Mouse (Mus musculus) T-cell, adult 2 months (primary cell): ENCODE measurements around the gene Krt84.
"Not testable (repeated sequence)": the region's sequence is repeated elsewhere in the genome, so short reads cannot be mapped to it uniquely, and the experiment has no call there.

Experiments
- DNase-seq: peaks from one replicate; pipeline ENCODE4 v3.0.0; 2022; ENCODE audit warnings: low spot score

Krt84 gene

GRCm38 (mm10) chr15:101532720-101533119 lies at the start of gene Krt84:
Krt84 (minus strand) TSS chr15:101532820.
- DNase-seq: no peak

GRCm38 (mm10) chr15:101581701-101582100 lies 49.1 kb upstream of the Krt84 start:
- DNase-seq: no peak

- DNase-seq: no peak
Observed at GRCm38 (mm10) chr15:101575506-101575905, 42.9 kb upstream of the Krt84 start.

DNA sequence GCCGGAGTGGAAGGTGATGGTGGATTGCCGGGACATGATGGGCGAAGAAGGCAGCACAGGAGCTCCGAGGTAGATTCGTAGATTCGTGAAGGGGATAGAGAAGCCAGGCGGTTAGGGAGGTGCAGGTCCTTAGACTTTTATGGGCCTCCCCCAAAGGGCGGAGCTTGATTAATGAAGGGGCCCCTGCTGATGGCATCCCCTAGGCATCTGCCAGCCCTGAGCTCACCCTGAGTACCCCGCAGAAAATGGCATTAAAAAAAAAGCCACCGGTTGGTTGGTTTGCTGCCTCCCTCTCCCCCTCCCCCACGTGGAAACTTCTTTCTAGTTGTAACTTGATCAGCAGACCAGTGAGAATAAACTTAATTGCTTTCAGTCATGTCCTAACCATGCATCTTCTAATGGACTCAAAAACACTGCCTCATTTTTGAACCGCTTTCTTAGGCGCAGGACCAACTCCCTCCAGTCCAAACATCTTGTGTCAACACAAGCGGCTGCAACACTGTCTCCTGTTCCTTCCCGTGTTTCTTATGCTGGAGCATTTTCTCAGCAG lies 41.3 kb upstream of the Krt84 start, which contains the start of gene Krt75:
Krt75 (minus strand) TSS at position 109 of the 550 bp plus-strand sequence.
- DNase-seq: no peak

GRCm38 (mm10) chr15:101567780-101568179 lies 35.2 kb upstream of the Krt84 start:
- no peak for DNase-seq

- DNase-seq: no peak
Observed at GRCm38 (mm10) chr15:101562850-101563249, 30.2 kb upstream of the Krt84 start, which contains the start of gene Krt90. Krt90 (minus strand) TSS chr15:101562950.

DNA sequence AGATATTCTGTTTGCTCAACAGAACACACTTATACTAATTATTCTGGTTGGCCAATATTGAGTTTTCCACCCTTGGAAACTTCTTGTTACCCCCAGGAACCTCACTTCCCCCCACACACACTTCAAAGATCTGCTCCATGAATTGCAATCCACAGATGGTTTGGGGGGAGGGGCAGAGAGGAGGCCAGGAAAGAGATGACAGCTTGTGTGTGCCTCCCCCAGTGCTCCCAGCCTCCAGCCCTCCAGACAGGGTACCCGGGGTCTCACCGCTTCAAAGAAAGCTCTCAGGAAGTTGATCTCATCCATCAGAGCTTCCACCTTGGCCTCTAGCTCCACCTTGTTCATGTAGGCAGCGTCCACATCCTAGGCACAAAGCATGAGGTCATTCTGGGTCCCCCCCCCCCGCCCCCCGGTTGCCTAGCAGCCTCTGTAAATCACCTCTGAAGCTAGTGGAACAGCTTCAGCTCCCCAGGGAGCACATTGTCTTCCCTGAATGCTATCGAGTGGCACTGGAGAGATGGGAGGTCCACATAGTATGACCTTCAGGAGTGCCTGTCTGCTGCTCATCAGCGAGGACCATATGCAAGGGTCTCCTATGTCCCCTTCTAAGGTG lies 25.5 kb upstream of the Krt84 start:
- no peak for DNase-seq

- no peak for DNase-seq
Observed at GRCm38 (mm10) chr15:101553169-101553568, 20.5 kb upstream of the Krt84 start.

DNA sequence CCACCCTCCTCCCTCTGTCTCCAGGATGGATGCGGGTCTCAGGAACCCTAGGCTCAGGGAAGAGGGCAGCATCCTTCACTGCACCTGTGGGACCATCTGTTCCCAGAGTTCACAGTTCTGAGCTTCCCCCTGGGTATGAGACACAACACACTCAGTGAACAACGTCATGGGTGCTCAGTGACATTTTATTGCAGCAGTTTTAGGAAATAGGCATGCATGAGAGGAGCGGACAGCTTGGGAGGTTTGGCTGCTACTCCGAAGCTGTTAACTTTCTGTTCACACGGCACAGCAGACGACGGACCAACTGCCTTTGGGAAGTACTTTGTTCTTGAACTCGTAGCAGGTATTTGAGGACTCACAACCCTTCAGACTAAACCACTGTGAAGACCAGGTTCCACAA lies 19.6 kb upstream of the Krt84 start:
- DNase-seq: no peak

DNA sequence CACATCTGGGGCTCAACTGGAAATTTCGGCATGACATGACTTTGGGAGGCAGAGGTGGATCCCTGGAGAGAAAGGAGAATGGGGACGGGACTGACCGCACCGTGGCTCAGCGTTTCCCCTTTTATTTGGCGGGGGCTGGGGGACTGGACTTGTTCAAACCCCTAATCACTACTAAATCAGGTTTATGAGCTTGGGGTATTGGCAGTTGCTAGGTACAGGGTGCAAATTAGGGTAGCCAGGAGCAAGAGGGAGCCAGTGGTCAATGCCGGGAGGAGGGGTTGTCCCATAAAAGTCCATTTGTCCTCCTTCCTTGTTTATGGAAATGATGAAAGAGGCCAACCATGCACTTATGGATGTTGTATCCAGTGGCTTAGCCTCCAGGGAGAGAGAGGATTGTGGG lies 17.9 kb upstream of the Krt84 start, which contains the start of gene Krt82:
Krt82 (minus strand) TSS at position 101 of the 400 bp plus-strand sequence.
- no peak for DNase-seq

DNA sequence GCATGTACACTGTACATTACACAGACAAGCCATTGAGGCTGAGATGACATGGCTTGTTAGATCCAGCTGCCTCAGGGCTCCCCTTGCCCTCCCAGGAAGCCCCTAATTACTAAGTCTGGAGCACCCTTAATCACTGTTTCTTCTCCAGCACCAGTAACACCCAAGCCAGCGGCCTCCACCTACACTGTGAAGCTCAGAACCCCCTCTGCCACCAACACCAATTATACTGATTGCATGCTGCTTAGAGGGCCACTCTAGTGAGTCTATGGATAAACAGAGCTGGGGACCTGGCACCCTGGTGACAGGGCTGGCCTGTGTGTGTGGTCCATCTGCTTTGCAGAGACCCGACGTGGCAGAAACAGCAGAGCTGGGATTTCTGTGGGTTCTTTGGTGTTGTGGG lies 11.9 kb upstream of the Krt84 start:
- no peak for DNase-seq

DNA sequence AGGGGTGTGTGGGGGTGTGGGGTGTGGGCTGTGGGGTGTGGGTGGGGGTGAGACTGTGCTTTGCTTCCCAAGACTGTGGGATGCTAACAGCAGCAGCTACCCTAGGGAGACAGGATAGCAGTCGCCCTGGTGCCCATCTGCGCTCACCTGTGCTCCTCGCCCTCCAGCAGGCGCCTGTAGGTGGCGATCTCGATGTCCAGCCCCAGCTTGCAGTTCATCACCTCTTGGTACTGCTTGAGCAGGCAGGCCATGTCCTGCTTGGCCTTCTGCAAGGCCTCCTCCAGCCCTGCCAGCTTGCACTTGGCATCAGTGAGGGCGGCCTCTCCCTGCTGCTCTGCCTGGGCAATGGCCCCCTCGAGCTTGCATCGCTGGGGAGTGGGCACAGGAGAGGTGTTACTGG lies 9.9 kb upstream of the Krt84 start:
- DNase-seq: no peak

DNA sequence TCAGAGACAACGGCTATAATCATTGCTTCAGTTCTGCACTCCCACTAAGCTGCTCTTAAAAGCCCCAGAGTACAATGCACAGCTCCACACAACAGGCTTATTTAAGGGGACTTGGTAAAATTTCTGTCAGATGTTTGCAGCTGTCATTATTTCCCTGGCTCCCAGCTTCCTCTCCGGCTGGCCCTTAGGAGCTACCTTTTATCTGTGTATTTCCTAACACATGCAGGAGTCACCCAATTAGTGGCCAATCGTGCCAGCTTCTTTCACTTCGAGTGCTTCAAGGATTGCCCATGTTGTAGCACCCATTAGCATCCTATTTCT lies 5.9 kb upstream of the Krt84 start:
- no peak for DNase-seq

- DNase-seq: no peak
Observed at GRCm38 (mm10) chr15:101537864-101538579, 5.4 kb upstream of the Krt84 start.

DNA sequence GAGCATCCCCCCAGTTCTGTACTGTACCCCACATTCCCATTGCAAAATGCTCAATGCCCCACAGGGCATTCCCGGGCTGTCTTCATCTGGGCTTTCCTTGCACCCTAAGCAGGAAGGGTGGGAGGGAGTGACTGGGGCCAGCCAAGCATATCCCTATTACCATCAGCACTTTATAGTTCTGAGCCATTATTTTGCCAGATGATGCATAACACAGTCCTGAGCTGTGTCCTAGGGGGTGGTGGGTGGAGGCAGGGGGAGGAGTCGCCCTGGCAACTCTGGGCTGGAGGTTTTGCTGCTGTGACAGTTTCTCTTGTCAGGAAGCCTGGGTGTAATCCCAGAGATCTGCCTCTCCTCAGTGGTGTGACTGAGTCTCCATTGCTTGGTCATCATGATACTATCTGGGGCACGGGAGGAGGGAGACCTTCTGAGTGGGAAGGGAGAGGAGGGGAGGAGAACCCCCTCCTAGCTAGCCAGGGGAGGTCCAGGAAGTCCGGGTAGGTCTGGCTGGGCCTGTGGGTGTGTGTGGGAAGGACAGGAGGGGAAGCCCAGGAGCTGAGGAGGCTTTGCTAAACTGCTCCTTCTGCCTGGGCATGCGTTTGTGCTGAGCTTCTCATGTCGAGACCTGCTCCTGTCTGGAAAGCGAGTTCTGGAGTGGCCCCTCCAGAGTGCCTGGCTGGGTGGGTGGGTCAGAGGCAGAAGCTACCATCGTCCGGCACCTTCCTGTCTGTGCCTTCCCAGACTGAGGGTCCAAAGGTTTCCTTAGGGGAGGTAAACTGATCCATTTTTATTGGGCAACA lies 3.6 kb upstream of the Krt84 start:
- DNase-seq: no peak

GRCm38 (mm10) chr15:101522556-101523232 lies 9.9 kb downstream of the Krt84 start:
- DNase-seq: no peak

DNA sequence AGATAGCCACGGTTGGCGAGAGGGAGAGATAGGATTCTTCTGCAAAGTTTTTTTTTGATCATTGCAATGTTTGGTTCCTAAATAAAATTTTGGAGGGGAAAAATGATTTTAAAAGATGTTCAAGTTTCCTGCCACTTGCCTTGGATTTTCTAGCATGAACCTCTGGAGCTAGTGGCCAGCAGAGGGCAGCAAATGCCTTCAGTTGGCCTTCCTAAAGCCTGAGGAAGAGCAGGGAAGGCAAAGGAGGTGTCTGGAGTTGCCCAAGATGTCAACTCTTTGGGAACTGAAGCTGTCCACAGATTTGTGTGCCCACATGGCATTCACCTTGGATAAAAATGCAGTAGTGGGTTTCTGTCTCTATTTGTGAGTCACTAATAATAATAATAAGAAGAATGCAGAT lies 12.8 kb downstream of the Krt84 start:
- no peak for DNase-seq

GRCm38 (mm10) chr15:101517161-101517560 lies 15.5 kb downstream of the Krt84 start, which contains the start of gene Gm49425:
Gm49425 (minus strand) TSS chr15:101517261.
- not testable (repeated sequence) for DNase-seq

- no peak for DNase-seq
Observed at GRCm38 (mm10) chr15:101508247-101508646, 24.4 kb downstream of the Krt84 start.

DNA sequence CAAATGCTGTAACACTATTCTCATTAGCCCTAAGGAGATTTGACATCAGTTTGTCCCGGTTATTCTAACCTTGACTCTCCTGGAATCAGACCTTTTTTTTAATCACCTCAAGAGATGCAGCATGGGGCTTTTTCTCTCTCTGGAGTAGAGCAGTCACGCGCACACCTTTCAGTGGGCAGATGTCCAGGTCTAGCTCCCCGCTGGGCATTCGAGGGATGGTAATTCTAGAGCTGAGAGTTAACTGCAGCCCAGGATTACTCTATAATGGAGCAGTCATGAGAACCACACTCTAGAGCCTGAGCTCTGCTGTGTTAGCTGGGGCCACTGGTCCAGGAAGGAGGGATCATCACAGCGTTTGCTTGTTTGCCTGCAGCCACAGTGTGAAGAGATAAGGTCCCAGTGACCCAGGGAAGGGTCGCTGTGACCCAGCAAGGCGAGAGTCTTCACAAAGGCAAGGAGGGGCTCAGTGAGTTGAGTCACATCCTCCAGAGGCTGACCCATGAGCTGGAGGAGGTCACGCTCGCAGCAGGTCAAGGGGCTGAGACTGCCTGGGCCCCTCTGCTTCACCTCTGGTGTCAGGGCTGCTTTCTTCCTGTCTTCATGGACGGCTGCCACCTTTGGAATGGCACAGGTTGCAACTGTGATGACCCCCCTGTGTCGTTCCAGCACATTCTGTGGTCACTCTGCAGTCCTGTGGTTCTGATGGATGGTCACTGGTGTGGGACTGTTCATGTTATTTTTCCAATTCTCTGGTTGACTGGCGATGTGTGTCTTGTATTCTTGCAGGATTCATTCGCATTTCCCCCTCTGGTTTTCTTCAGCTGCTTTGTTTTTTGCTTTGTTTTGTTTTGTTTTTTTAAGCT lies 25.5 kb downstream of the Krt84 start:
- DNase-seq: no peak

GRCm38 (mm10) chr15:101497181-101497580 lies 35.4 kb downstream of the Krt84 start:
- no peak for DNase-seq
